Comparison of ENCODE assay signal across 21 mouse cellular contexts in genomic region chr19:4889791-4890190, GRCm38 (mm10). TPM values are rescaled to one million over a fixed set of nuclear protein-coding genes. Genes with fewer than 3 reads are reported as not detected.
"Had no signal": no experiment of that assay in that cellular context is flagged by ENCODE, and none has a peak within 500 bp of the region (broad histone marks: within the 10 kb centered on the region; RNA-seq: fewer than 3 reads in every experiment).

No protein-coding gene starts in this region.

- ATAC-seq: liver, postnatal 0 days; lung, postnatal 0 days; midbrain, embryonic 15.5 days had no signal

- H3K4me2 ChIP-seq: kidney, embryonic 15.5 days; lung, embryonic 14.5 days; midbrain, embryonic 12.5 days; midbrain, embryonic 15.5 days; neural tube, embryonic 12.5 days; neural tube, embryonic 15.5 days had no signal

- H3K4me1 ChIP-seq: kidney, embryonic 15.5 days; midbrain, embryonic 12.5 days; midbrain, embryonic 15.5 days; neural tube, embryonic 12.5 days; neural tube, embryonic 15.5 days had no signal

- H3K9me3 ChIP-seq: kidney, embryonic 15.5 days; midbrain, embryonic 12.5 days; midbrain, embryonic 15.5 days; neural tube, embryonic 12.5 days; neural tube, embryonic 15.5 days had no signal

- DNase-seq: kidney, postnatal 10 days; kidney, postnatal 36 days; layer of hippocampus, postnatal 36 days; liver, postnatal 0 days; lung, embryonic 14.5 days; right cerebral cortex, adult 18-20 months; right cerebral cortex, postnatal 14 days; right cerebral cortex, postnatal 4 days; thymus, adult 2 months; thymus, postnatal 14 days; thymus, postnatal 4 days had no signal

- H3K4me3 ChIP-seq: kidney, embryonic 15.5 days; left cerebral cortex, adult 2 months; midbrain, embryonic 12.5 days; midbrain, embryonic 15.5 days; neural tube, embryonic 12.5 days; neural tube, embryonic 15.5 days had no signal

- H3K27me3 ChIP-seq: kidney, embryonic 15.5 days; midbrain, embryonic 12.5 days; midbrain, embryonic 15.5 days; neural tube, embryonic 12.5 days; neural tube, embryonic 15.5 days had no signal

- H3K27ac ChIP-seq: kidney, embryonic 15.5 days; left cerebral cortex, adult 2 months; liver, embryonic 14.5 days; macrophage; midbrain, embryonic 12.5 days; midbrain, embryonic 15.5 days; neural tube, embryonic 12.5 days; neural tube, embryonic 15.5 days; stomach, postnatal 0 days had no signal

- H3K9ac ChIP-seq: kidney, embryonic 15.5 days; liver, embryonic 14.5 days; liver, postnatal 0 days; lung, embryonic 14.5 days; midbrain, embryonic 12.5 days; midbrain, embryonic 15.5 days; neural tube, embryonic 12.5 days; neural tube, embryonic 15.5 days had no signal

RNA-seq across cellular contexts. Expression of gene Actn3, which starts 12.1 kb away (rescaled TPM):
- polyA plus RNA-seq: macrophage had no signal
